Mouse (Mus musculus) CH12.LX (cell line): Measurements from ENCODE around the gene Tdrd7. TPM values are rescaled to one million over a fixed set of nuclear protein-coding genes. Genes with fewer than 3 reads are reported as not detected.

Experiments used
- DNase-seq: peaks from one replicate; pipeline ENCODE4 v3.0.0-alpha.2; 2013; ENCODE audit errors: extremely low read depth
- H3K27ac ChIP-seq: 2 replicates; pipeline ENCODE4 v1.5.1; 2012; ENCODE audit warnings: low read depth, mild to moderate bottlenecking, control low read depth, moderate library complexity; ENCODE audit not compliant: insufficient read depth
- H3K27me3 ChIP-seq: replicated peaks from 2 replicates; pipeline ENCODE3; 2012; ENCODE audit warnings: inconsistent platforms
- H3K36me3 ChIP-seq, 2 experiments: replicated peaks in 1 of 2; 2 replicates each; pipeline versions ENCODE3 to v1.6.1; 2012; ENCODE audit warnings: inconsistent platforms in 1 of 2, low read length in 1 of 2, mild to moderate bottlenecking in 1 of 2, mixed read lengths in 1 of 2, moderate library complexity in 1 of 2; ENCODE audit not compliant: control insufficient read depth in 1 of 2, insufficient read depth in 1 of 2
- H3K4me1 ChIP-seq, 2 experiments: 2 replicates each; pipeline ENCODE4 v1.6.1; 2012; ENCODE audit warnings: inconsistent platforms in 1 of 2, moderate library complexity in 1 of 2; ENCODE audit not compliant: insufficient read depth in 2 of 2, control insufficient read depth in 1 of 2
- H3K4me2 ChIP-seq: 2 replicates; pipeline ENCODE4 v1.6.1; 2012; ENCODE audit warnings: low read depth, mild to moderate bottlenecking, control low read depth; ENCODE audit not compliant: poor library complexity, insufficient read depth, severe bottlenecking
- H3K4me3 ChIP-seq, 3 experiments: fragments of 150-350 bp in 1 of 3; sonication (generic) in 1 of 3; replicated peaks in 1 of 3; 2 replicates each; pipeline versions ENCODE3 to v1.5.1; 2011 to 2012; ENCODE audit warnings: low read depth in 2 of 3, low read length in 2 of 3, mild to moderate bottlenecking in 2 of 3, moderate library complexity in 2 of 3, control low read depth in 1 of 3, improper control_type of control experiment in 1 of 3, inconsistent platforms in 1 of 3, mixed read lengths in 1 of 3; ENCODE audit not compliant: poor library complexity in 1 of 3
- H3K79me2 ChIP-seq: replicated peaks from 2 replicates; pipeline ENCODE4 v1.6.1; 2012; ENCODE audit warnings: mild to moderate bottlenecking, moderate library complexity; ENCODE audit not compliant: control insufficient read depth, poor library complexity, insufficient read depth, severe bottlenecking; ENCODE audit errors: extremely low read depth
- H3K9ac ChIP-seq: 2 replicates; pipeline ENCODE4 v1.6.1; 2012; ENCODE audit warnings: low read depth, mild to moderate bottlenecking, control low read depth, moderate library complexity; ENCODE audit not compliant: insufficient read depth
- H3K9me3 ChIP-seq: replicated peaks from 2 replicates; pipeline ENCODE3; 2012; ENCODE audit warnings: low read length, inconsistent platforms, mixed read lengths
- BHLHE40 ChIP-seq: IDR thresholded peaks from 2 replicates; pipeline ENCODE4 v1.6.1; 2011; ENCODE audit warnings: mild to moderate bottlenecking, low read depth, low read length, improper control_type of control experiment
- CHD1 ChIP-seq: IDR thresholded peaks from 2 replicates; pipeline ENCODE4 v1.6.1; 2012; ENCODE audit warnings: low read depth, low read length, improper control_type of control experiment, inconsistent platforms
- E2F4 ChIP-seq: IDR thresholded peaks from 2 replicates; pipeline ENCODE4 v1.6.1; 2011; ENCODE audit warnings: low read depth, low read length, improper control_type of control experiment; ENCODE audit not compliant: insufficient replicate concordance
- EP300 ChIP-seq: IDR thresholded peaks from 2 replicates; pipeline ENCODE4 v1.6.1; 2011; ENCODE audit warnings: low read length, improper control_type of control experiment
- ETS1 ChIP-seq: conservative IDR thresholded peaks from 2 replicates; pipeline ENCODE4 v1.6.1; 2012; ENCODE audit warnings: low read depth, mild to moderate bottlenecking, inconsistent platforms, low read length, improper control_type of control experiment, moderate library complexity
- HCFC1 ChIP-seq: IDR thresholded peaks from 2 replicates; pipeline ENCODE4 v1.6.1; 2012; ENCODE audit warnings: low read depth, mild to moderate bottlenecking, inconsistent platforms, low read length, improper control_type of control experiment
- IRF4 ChIP-seq: IDR thresholded peaks from 2 replicates; pipeline ENCODE4 v1.6.1; 2014; ENCODE audit warnings: low read depth, mild to moderate bottlenecking, inconsistent platforms, low read length, improper control_type of control experiment
- JUND ChIP-seq: conservative IDR thresholded peaks from 2 replicates; pipeline ENCODE4 v1.6.1; 2011; ENCODE audit warnings: low read depth, low read length, improper control_type of control experiment
- KAT2A ChIP-seq: IDR thresholded peaks from 2 replicates; pipeline ENCODE4 v1.6.1; 2012; ENCODE audit warnings: low read length, improper control_type of control experiment, inconsistent platforms; ENCODE audit not compliant: insufficient replicate concordance
- MAX ChIP-seq: IDR thresholded peaks from 2 replicates; pipeline ENCODE4 v1.6.1; 2011; ENCODE audit warnings: low read length, improper control_type of control experiment
- MAZ ChIP-seq: IDR thresholded peaks from 2 replicates; pipeline ENCODE4 v1.6.1; 2012; ENCODE audit warnings: low read depth, mild to moderate bottlenecking, inconsistent platforms, low read length, improper control_type of control experiment, moderate library complexity
- MEF2A ChIP-seq: IDR thresholded peaks from 2 replicates; pipeline ENCODE4 v1.6.1; 2014; ENCODE audit warnings: low read depth, mild to moderate bottlenecking, inconsistent platforms, low read length, improper control_type of control experiment, borderline replicate concordance
- MYC ChIP-seq: IDR thresholded peaks from 2 replicates; pipeline ENCODE4 v1.6.1; 2011; ENCODE audit warnings: low read depth, mild to moderate bottlenecking, improper control_type of control experiment, low read length
- NELFE ChIP-seq: IDR thresholded peaks from 2 replicates; pipeline ENCODE4 v1.6.1; 2011; ENCODE audit warnings: low read depth, low read length, improper control_type of control experiment
- POLR2AphosphoS2 ChIP-seq: IDR thresholded peaks from 2 replicates; pipeline ENCODE4 v1.6.1; 2011; ENCODE audit warnings: low read depth, low read length, improper control_type of control experiment
- SMC3 ChIP-seq: IDR thresholded peaks from 2 replicates; pipeline ENCODE4 v1.6.1; 2011; ENCODE audit warnings: low read depth, low read length, improper control_type of control experiment
- TBP ChIP-seq: conservative IDR thresholded peaks from 2 replicates; pipeline ENCODE4 v1.6.1; 2011; ENCODE audit warnings: low read depth, low read length, improper control_type of control experiment
- TCF12 ChIP-seq: IDR thresholded peaks from 2 replicates; pipeline ENCODE4 v1.6.1; 2014; ENCODE audit warnings: low read depth, mild to moderate bottlenecking, inconsistent platforms, low read length, improper control_type of control experiment
- USF1 ChIP-seq: IDR thresholded peaks from 2 replicates; pipeline ENCODE4 v1.6.1; 2014; ENCODE audit warnings: low read depth, mild to moderate bottlenecking, inconsistent platforms, low read length, improper control_type of control experiment
- USF2 ChIP-seq: conservative IDR thresholded peaks from 2 replicates; pipeline ENCODE4 v1.6.1; 2011; ENCODE audit warnings: low read depth, low read length, improper control_type of control experiment
- ZC3H11A ChIP-seq: IDR thresholded peaks from 2 replicates; pipeline ENCODE4 v1.6.1; 2012; ENCODE audit warnings: low read depth, mild to moderate bottlenecking, inconsistent platforms, low read length, improper control_type of control experiment
- ZKSCAN1 ChIP-seq: IDR thresholded peaks from 2 replicates; pipeline ENCODE4 v1.6.1; 2012; ENCODE audit warnings: low read depth, inconsistent platforms, low read length, improper control_type of control experiment, borderline replicate concordance
- dilution Hi-C: fragments of 300-500 bp; cut with MboI; formaldehyde crosslinking; loops from 2 replicates; pipeline ENCODE4 v1.14.3; 2020; ENCODE audit warnings: low sequenced_read_pairs; ENCODE audit not compliant: extremely low pct_unique_long_range_greater_than_20kb, extremely low pct_ligation_motif_present
- in situ Hi-C: fragments of 300-500 bp; cut with MboI; formaldehyde crosslinking; loops from 3 replicates; pipeline ENCODE4 v1.14.3; 2019; ENCODE audit warnings: low sequenced_read_pairs, low pct_ligation_motif_present, low pct_unique_long_range_greater_than_20kb, mixed read lengths
- polyA plus RNA-seq: library from polyadenylated mRNA; unstranded; fragments of >175 nt; gene quantifications from 2 replicates; pipeline ENCODE4 v1.2.1, GENCODE M21; 2012; ENCODE audit warnings: low read depth; ENCODE audit not compliant: insufficient read length
- total RNA-seq, 2 experiments: library from RNA; depleted of rRNA; stranded (reverse); fragments of 300-350 nt in 1 of 2; fragments of >200 nt in 1 of 2; gene quantifications; 2 replicates each; pipeline ENCODE4 v1.2.3; 2012 to 2014

Gene Tdrd7
- total and polyA plus RNA-seq, 3 experiments = 1.6 to 2.9 (median 2.7) TPM

DNA sequence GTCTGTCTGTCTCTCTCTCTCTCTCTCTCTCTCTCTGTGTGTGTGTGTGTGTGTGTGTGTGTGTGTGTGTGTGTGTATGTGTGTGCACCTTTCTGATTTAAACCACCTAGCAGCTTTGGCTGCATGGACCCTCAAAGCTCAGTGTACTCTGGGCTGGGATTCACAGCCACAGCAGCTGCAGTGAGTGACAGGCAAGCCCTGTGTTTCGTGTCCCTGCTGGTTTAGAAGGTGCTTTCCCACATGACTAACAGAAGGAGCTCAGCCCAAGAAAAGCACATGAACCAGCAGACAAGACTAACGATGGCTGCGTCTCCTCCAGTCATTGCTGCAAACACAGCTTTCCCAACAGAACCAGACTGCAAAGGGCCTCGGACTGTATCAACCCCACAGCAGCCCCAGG is 82.8 kb downstream of the Tdrd7 start:
- peaks cover 18 to 49% of the 10 kb centered on the region in 2 experiments for H3K4me1 ChIP-seq
- H3K36me3 ChIP-seq = peaks cover 0 to 3% of the 10 kb centered on the region in 2 experiments
- in situ Hi-C loops = loop anchor here (5.0 kb wide), 1 partner anchor 49 kb away; no protein-coding TSS in a partner anchor

DNA sequence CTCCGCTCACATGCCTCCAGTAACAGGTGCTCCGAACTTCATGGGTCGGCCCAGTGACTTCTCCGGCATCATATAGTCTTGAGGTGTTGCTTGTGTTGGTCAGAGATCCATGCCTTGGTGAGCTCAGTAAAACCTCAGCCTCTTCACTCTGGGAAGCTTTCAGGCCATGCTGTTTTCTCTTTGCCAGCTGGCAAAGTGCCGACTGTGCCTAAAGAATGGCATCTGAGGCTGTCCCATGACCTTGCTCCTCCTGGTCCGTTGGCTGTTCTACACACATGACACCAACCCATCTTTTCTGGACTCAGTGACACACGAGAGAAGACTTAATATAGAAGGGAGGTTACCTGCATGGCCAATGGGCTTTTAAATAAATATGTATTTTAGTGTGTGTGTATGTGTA is 83.3 kb downstream of the Tdrd7 start:
- Histone ChIP-seq H3K27me3 (no peaks in the 10 kb centered on the region), H3K9me3 (peaks cover 15% of the 10 kb centered on the region), H3K79me2 (no peaks in the 10 kb centered on the region), H3K36me3 (peaks cover 0 to 3% of the 10 kb centered on the region in 2 experiments), H3K4me1 (peaks cover 14 to 48% of the 10 kb centered on the region in 2 experiments), H3K9ac (no peak overlapping the region), H3K4me3 (no peak overlapping the region), H3K27ac (no peak overlapping the region), H3K4me2 (0 out of 2 replicates have a peak overlapping the region, but pooled peaks have one; percentile 2)
- no peak for DNase-seq
- dilution Hi-C loops = no loop called here
- in situ Hi-C loops = loop anchor here (5.0 kb wide), 1 partner anchor 49 kb away; no protein-coding TSS in a partner anchor
- no peak for TF ChIP-seq KAT2A
- no peak for TF ChIP-seq USF1
- no peak for TF ChIP-seq TBP
- no peak for TF ChIP-seq E2F4
- TF ChIP-seq ZKSCAN1 = no peak
- no peak for TF ChIP-seq BHLHE40
- TF ChIP-seq IRF4 = no peak

More for the DNA sequence above, 82.8 kb downstream of the Tdrd7 start:
- Histone ChIP-seq H3K4me3 (no peak overlapping the region), H3K9ac (no peak overlapping the region), H3K79me2 (no peaks in the 10 kb centered on the region), H3K27me3 (no peaks in the 10 kb centered on the region), H3K4me2 (0 out of 2 replicates have a peak overlapping the region, but pooled peaks have one; percentile 2), H3K27ac (no peak overlapping the region), H3K9me3 (peaks cover 10% of the 10 kb centered on the region)
- dilution Hi-C loops = no loop called here
- TF ChIP-seq HCFC1 = no peak
- no peak for TF ChIP-seq NELFE
- TF ChIP-seq MAZ = no peak
- TF ChIP-seq USF2 = no peak
- peak; percentile 33; the same call in 1 of the 2 replicates for TF ChIP-seq MYC
- peak; percentile 60; the same call in 1 of the 2 replicates for TF ChIP-seq MAX
- TF ChIP-seq ZKSCAN1 = no peak
- TF ChIP-seq EP300 = 0 out of 2 replicates have a peak, but pooled peaks have one; percentile 22
- no peak for TF ChIP-seq CHD1
- no peak for TF ChIP-seq ZC3H11A
- TF ChIP-seq MEF2A = peak; percentile 23; the same call in 1 of the 2 replicates
- TF ChIP-seq ETS1 = peak; percentile 52; the same call in 1 of the 2 replicates
- TF ChIP-seq JUND = no peak
- TF ChIP-seq TCF12 = peak; percentile 39; the same call in 1 of the 2 replicates
- TF ChIP-seq SMC3 = no peak
- peak; percentile 34 for TF ChIP-seq BHLHE40
- peak; percentile 36; the same call in 1 of the 2 replicates for TF ChIP-seq IRF4
- TF ChIP-seq POLR2AphosphoS2 = no peak
- DNase-seq = peak; percentile 60
